Mouse (Mus musculus) frontal cortex, postnatal 10 days (tissue): ENCODE data around the gene Tbc1d14.

ENCODE experiments used
- DNase-seq, 2 experiments: peaks; one replicate each; pipeline ENCODE4 v3.0.0; 2022; ENCODE audit warnings: low spot score in 2 of 2, mixed read lengths in 1 of 2

The Tbc1d14 gene

DNA sequence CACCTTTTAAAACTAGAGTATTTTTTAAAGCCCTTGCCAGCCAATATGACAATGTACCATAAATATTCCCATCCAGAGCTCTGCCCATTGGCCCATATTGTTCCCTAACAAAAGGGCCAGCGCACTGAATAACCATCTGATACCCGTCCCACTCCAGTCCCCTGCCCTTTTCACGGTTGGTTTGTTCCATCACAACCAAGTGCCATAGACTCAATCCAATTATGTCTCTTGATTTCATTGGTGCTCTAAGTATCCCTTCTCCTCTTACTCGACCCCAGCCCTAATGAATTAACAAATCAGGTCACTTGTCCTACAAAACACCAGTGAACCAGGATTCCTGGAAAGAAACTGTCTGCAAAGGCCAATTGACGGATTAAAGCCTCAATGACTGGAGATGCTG is 129.7 kb downstream of the Tbc1d14 start:
- no peak for DNase-seq

DNA sequence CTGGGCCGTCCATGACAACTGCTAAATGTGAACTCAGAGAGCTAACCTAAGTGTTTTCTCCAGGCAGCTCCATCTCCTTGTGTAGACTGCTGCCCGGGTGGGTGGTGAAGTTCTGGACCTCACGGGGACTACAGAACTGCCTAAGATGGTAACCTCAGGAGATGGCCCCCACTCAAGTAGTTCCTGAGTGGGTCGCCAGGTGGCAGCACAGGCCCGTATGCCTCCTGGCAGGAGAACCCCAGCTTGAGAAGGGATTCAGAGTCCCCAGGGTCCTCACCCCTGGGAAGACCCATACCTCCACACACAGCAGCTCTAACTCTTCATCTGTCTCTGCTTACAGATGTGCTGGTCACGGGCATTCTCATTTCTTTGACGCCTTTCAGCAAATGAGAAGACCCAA is 130.3 kb downstream of the Tbc1d14 start:
- peak in 1 of 2 experiments; percentile 72 for DNase-seq

DNA sequence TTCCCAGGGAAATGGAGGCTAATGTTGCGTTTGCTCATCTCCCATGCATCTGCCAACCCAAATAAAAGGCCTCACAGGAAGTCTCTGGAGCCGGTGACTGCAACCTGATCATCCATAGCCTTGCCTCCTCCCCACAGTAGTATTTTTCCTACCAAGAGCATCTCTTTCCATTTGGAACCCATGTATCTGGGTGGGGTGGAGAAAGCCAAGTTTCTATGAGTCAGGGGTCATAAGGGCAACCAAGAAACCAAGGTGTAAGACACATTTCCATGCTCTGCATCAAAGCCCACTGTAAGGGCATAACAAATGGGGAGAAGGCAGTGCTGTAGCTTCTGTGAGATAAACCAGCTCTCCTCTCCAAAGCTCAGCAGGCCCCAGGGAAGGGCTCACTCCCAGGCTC is 131.8 kb downstream of the Tbc1d14 start:
- DNase-seq, result no peak

DNA sequence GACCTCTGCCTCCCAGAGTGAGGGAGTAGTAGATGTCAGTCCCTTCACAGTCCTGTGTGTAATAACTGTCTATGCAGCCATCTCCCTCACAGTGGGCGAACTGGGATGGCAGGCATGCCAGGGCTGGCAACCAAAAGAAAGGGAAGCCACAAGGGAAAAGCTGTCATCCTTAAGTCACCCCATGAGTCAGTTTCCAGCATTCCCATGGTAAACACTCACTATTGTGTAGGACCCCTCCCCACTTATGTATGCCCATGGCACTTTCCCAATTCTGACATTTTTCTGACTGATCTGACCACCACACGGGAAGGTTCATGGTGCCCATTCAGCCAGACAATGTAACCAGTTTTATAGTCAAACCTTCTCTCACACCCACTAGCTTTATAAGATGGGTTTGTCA is 132.4 kb downstream of the Tbc1d14 start:
- no peak for DNase-seq

DNA sequence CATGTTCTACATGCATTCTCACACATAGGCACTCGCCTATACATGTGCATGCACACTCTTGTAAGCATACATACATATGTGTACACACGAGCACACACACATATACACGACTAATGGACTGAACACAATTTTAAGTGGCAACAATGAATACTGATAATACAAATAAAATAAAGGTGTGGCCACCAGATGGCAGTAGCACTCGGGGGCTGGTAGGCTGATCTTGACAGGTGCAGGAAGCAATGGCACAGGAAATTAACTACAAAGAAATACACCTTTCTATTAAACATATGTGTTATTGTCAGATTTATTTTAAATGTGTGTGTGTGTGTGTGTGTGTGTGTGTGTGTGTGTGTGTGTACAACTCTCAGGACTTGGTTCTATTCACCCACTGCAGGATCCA is 134.2 kb downstream of the Tbc1d14 start:
- DNase-seq, result no peak

DNA sequence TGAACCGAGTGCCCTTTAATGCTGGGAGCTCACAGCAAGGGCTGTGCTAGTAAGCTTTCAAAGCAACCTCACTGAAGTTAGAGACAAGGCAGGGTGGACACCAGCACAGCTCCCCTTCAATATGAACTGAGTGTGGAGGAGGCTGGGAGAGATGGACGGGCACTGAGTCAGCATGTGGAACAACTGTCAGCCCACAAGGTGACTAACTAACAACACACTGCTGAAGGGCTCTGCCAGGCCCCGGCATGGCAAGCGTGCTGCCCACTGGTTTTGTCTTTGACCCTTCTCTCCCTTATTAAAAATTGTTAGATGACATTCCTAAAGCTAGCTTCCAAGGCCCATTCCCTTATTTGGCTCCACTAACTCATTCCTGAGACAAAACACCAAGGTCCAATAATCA is 135.4 kb downstream of the Tbc1d14 start:
- no peak for DNase-seq

DNA sequence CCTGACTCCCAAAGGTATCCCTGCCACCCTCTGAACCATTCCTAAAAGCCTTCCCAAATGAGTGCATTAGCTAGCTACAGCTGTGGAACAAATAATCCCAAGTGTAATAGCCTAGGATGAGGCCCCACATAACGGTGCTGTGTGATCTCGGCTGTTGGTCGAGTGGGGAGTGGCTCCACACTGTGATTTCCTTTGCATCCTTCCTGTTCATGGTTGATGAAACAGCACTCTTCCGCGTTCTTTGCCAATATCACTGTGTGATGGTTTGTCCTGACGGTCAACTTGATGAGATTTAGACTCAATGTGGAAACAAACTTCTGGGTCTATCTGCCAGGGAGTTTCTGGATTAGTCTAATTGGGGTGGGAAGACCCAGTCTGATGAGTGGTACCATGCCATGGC is 140.3 kb downstream of the Tbc1d14 start:
- no peak for DNase-seq

DNA sequence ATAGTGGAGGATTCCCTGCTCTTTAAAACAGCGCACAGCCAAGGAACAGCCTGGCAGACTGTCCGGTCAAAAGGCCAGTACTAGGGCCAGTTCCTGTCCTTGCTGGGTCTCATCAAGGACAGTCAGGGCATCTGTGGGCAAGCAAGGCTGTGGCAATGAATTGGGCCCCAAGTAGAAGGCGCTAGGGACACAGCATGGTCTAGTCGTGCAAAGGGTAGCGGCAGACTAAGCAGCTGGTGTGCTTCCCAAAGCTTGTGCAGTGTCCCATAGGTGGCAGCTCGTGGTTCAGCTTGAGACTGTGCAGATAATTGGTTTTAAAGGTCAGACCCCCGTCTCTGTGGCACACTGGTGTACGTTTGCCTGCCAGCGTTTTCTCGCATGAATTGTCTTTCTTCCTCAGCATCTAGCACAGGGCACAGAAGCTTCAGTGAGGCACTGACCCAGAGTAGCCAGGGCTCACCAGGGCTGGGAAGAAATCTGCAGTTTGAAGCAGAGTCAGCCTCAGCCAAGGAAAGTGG is 141.1 kb downstream of the Tbc1d14 start:
- no peak for DNase-seq

DNA sequence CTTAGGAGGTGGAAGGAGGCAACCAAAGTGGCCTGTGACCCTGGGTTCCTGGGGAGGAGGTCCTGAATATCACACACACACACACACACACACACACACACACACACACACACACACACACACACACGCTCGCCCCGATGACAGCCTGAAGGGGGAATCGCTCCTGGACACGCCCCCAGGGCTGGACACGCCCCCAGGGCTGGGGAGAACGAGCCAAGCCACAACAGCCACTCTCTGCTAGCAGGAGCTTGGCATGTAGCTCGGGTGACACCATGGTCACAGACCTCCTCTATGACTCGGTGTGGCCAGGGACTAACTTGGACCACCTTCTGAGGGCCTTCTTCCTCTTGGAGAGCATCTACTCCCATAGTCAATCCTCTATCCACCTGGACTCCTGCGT is 142.0 kb downstream of the Tbc1d14 start:
- DNase-seq, result no peak

DNA sequence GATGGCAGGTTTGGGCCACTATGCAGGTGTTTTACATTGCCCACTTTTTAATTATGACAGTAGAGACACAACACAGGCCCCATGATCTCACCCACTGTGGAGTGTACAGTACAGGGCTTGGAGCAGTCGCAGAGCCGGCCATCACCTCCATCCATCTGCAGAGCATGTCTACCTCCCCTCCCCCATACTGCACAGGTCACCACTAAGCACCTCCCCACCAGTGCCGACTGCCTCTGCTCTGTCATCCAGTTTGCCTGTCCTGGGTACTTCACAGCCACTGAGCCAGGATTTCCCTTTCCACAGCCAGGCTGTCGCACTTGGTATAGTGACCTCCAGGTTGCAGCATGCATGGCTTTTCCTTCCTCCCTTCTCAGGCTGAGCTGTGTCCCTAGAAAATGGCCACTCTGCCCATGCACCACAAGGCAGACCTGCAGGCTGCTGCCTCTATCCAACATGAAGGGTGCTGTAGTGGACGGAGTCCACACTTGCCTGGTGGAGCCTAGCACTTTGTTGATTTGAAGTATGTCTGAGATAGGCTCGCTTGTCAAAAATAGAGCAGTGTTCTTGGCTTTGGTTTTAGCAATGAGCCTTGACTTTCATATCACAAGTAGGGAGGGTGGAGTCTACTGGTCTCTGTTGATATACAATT is 143.2 kb downstream of the Tbc1d14 start:
- no peak for DNase-seq

DNA sequence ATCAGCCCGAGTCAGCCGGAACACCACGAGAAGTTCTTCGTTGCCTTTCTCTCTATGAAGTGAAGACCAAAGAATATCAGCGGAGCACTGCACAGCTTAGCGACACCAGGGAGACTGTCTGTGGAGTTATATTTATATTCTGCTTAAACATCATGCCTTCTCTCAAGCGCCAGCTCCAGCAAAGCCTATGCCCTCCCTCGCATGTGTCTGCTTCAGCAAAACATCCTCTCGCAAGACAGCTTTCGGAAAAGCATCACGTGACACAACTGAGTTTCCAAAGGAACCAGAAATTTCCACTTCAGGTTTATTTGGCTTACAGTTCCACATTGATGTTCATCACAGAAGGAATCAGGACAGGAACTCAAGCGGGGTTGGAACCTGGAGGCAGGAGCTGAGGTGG is 145.2 kb downstream of the Tbc1d14 start:
- DNase-seq, result no peak

DNA sequence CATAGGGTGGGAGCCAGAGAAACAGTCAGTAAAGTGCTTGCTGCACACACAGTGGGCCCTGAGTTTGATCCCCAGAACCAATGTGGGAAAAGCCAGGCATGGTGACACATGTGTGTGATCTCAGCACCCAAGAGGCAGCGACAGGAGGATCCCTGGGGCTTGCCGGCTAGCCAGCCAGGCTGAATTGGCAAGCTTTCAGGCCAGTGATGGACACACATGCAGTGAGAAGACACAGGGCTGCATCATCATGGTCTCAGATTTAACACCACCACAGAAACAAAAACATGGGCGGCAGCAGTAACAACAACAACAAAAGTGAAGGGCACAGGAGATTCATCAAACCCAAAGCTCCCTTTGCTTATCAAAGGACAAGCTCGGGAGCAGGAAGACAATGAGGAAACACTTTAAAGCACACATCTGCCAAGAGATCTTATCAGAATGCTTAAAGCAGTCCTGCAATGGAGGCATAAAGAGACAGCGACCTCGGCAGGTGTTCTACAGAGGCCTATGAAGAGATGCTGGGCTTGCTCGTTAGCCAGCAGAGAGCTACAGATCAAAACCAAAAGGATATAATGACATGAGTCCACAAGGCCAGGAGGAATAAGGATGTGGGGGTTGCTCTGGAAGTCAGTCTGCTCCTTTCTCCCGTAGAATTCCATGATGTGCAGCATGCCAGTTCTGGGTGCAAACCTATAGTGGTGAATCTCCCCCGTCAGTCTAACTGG is 146.7 kb downstream of the Tbc1d14 start:
- no peak for DNase-seq

DNA sequence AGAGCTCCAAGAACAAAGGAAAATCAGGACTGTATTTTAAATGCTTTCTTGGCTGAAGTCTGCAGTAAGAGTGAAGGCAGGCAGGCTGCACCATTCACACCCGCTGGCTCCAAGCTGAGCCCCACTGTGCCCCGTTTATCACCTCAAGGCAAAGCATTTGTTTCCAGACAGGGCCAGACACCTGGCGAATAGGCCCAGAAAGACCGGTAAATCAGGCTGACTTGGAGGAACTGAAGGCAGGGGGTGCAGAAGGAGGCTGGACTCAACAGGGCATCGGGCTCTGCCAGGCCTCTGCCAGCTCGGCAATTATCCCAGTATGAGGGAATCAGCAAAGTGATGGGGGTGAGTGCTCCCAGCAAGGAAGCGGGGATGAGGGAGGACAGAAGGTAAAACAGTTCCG is 148.0 kb downstream of the Tbc1d14 start:
- DNase-seq, result no peak

DNA sequence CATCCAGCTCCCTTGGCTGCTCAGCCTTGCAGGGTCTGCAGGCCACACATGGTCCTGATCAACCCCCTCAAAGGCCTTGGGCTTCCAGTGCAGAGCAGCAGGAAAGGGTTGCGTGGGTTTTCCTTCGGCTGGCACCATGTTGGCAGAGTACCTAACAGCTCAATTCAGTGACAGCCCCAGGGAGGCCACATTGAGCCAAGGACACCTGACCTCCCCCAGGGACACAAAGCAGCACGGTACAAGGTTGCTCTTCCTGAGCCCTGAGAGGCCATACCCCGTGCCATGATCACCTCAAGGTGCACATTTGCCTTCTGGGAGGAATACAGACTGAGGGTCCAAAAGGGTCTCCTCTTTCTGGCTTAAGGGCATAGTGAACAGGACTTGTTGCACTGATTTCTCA is 148.5 kb downstream of the Tbc1d14 start:
- no peak for DNase-seq

DNA sequence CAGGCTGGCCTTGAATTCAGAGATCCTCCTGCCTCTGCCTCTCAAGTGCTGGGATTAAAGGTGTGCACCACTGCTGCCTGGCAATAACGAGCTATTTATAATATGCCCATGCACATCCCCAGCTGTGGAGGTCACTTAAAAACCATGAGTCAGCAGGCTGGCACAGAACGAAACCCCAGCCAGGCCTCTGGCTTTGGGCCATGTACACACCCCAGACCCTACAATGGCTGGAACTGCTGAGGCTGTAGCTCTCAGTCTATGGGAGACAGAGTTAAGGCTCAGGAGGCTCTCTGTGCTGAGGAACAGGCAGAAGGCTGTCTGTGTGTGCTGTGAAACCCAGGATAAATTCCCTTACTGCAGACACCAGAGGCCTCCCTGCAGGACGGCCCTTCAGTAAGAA is 152.3 kb downstream of the Tbc1d14 start:
- DNase-seq, result no peak
